Mouse (Mus musculus) cerebellum, adult 11 months (tissue): ENCODE measurements at regions not wholly inside any gene's neighbourhood (a gene's known extent, or its start where the extent isn't known, plus 50 kb on each side); places are given as distances from the start of the nearest gene placed in this dataset.

ENCODE experiments used
- DNase-seq: peaks from one replicate; pipeline ENCODE4 v3.0.0; 2022

DNA sequence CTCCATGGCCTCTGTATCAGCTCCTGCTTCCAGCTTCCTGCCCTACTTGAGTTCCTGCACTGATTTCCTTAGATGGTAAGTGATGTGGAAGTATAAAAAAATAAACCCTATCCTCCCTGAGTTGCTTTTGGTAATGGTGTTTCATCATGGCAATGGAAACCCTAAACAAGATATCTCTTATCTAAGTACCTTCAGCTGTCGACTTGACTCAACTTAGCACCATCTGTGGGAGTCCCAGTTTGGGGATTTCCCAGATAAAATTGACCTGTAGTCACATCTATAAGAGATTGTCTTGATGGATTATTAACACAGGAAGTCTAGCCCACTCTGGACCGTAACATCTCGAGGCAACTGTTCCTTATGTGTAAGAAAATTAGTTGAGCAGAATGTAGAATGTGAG is 570.2 kb upstream of the Gm10306 start:
- DNase-seq = no peak

- DNase-seq = no peak
Measured at GRCm38 (mm10) chr4:93990273-93990869, 566.0 kb upstream of the Gm10306 start.

- DNase-seq = no peak
Measured at GRCm38 (mm10) chr4:94005818-94006217, 550.5 kb upstream of the Gm10306 start.

- DNase-seq = peak; percentile 0
Measured at GRCm38 (mm10) chr4:94007088-94007768, 549.1 kb upstream of the Gm10306 start.

- DNase-seq = no peak
Measured at GRCm38 (mm10) chr4:94015713-94016112, 540.6 kb upstream of the Gm10306 start.

DNA sequence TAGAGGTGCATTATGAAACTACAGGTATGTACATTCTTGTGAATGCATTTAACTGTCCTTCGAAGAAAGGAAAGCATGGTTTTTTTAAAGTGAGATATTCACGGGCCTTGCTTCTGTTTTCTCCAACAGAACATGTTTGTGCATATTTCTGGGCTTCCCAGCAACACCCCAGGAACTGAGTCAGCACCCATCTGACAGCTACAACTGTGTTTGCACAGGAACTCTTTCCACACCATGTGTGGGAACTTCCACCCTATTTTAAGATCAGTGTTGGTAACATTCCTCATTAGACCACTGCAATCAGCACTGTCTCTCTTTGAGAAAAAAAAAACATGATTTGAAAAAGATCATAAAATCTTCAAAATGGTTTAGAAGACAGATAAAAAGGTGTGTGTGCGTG is 538.6 kb upstream of the Gm10306 start:
- no peak for DNase-seq

- no peak for DNase-seq
Measured at GRCm38 (mm10) chr4:94049629-94050310, 506.6 kb upstream of the Gm10306 start.

- DNase-seq = no peak
Measured at GRCm38 (mm10) chr4:94052249-94053162, 503.8 kb upstream of the Gm10306 start.

- DNase-seq = no peak
Measured at GRCm38 (mm10) chr4:94073178-94073870, 483.0 kb upstream of the Gm10306 start.

DNA sequence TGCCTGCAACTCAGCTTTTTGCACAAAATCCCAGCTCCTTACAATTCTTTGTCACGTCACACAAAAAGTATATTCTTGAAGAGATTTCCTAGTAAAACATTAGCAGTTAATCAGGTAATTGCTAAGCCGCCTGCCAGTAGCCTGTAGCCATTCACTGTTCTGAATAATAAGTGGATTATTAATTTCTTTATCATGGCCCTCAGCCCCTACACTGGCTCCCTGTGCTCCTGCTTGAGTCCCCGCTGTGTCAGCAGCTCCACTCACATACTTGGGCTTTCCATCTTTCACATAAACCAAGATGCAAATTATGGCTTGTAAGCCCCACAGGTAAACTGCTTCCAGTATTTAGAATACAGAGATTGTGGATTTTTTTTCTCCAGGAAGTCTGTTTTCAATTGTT is 473.5 kb upstream of the Gm10306 start:
- no peak for DNase-seq

GRCm38 (mm10) chr4:94094379-94094778 is 462.0 kb upstream of the Gm10306 start:
- no peak for DNase-seq

- no peak for DNase-seq
Measured at GRCm38 (mm10) chr4:94106941-94107340, 449.4 kb upstream of the Gm10306 start.

GRCm38 (mm10) chr4:94116881-94117280 is 439.5 kb upstream of the Gm10306 start:
- DNase-seq = no peak

DNA sequence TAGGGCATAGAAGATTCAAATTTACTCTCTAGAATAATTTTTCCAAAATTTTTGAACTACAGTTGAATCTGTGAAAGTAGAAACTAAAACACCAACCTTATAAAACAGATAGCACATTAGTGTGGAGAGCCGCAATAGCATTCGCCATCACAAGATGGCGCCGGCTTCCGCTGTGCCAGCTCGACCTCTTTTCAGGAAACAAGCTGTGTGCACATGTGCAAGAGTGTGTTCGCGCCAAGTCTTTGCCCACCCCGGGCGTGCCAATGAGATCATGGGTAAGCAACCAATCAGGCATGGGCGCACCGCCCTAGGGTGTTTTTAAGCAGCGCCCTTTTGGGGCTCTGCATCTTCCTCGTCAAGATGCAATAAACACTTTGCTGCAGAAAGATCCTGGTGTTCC is 432.2 kb upstream of the Gm10306 start:
- DNase-seq = no peak

DNA sequence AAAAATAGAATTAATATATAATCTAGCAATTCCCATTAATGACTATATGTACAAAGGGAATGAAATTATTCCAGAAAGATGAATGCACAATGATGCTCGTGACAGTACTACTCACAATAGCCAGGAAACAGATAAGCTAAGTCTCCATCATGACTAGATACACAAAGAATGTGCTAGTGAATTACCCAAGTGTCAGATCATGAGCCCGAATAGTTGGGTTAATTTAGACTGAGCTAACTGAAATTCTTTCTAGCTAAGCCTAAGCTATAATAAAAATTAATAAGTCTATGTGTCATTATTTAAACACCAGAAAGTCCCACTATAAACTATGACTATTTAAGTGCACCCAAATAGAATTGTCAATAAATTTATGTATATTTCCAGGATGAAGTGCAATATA is 418.4 kb upstream of the Gm10306 start:
- DNase-seq = no peak

- DNase-seq = no peak
Measured at GRCm38 (mm10) chr4:94144901-94145801, 411.2 kb upstream of the Gm10306 start.

- no peak for DNase-seq
Measured at GRCm38 (mm10) chr4:94147964-94148533, 408.3 kb upstream of the Gm10306 start.

- DNase-seq = no peak
Measured at GRCm38 (mm10) chr4:94149056-94149455, 407.3 kb upstream of the Gm10306 start.

DNA sequence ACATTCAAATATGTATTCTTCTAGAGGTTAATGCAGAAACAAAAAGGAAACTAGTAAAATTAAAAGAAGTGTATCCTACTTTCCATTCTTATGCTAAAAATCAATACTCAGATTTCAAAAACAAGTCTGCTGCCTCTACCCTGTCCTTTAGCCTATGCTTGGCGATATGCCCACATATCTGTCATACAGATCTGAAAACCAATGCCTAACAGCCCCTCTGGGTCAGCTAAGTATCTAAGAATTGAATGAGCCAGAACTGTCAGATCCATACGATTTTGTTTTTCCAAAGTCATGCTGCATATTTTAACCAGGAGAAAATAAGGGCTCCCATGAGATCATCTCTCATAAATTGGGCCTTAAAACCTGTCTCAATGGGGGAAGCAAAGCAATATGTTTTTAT is 395.7 kb upstream of the Gm10306 start:
- no peak for DNase-seq

GRCm38 (mm10) chr4:94173096-94173495 is 383.2 kb upstream of the Gm10306 start:
- DNase-seq = no peak

DNA sequence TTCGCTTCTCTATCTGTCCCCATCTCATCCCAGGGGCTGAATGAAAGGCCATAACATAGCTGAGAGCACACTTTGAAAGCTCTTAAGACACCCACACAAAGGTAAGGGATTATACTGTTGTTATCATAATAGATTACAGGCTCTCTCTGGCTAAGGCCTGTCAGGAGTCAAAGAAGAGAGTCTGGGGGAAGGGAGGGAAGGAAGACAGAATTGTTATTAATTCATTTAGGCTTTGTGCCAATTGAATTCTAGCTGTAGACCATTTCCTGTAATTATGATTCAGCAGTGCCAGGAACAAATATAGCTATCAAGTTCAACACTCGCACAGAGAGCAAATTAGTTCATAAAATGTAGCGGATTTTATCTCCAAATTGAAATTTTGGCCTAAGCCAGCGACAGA is 369.3 kb upstream of the Gm10306 start:
- no peak for DNase-seq
